Mouse (Mus musculus) G1E (cell line): ENCODE results near the gene Gm3005.
"Not testable (repeated sequence)": the region's sequence is repeated elsewhere in the genome, so short reads cannot be mapped to it uniquely, and the experiment has no call there.

Experiments used
- CTCF ChIP-seq: IDR thresholded peaks from 2 replicates; pipeline ENCODE4 v1.5.1; 2012; ENCODE audit warnings: low read depth, low read length, inconsistent platforms, mixed read lengths
- GATA1 ChIP-seq: IDR thresholded peaks from 2 replicates; pipeline ENCODE4 v1.6.1; 2012; ENCODE audit warnings: borderline replicate concordance, low read length, inconsistent platforms, mixed read lengths
- GATA2 ChIP-seq: IDR thresholded peaks from 2 replicates; pipeline ENCODE4 v1.6.1; 2012; ENCODE audit warnings: low read depth, low read length, inconsistent platforms, borderline replicate concordance
- POLR2AphosphoS5 ChIP-seq: IDR thresholded peaks from 2 replicates; pipeline ENCODE4 v1.6.1; 2012; ENCODE audit warnings: low read depth, low read length, inconsistent platforms; ENCODE audit not compliant: insufficient replicate concordance
- TAL1 ChIP-seq: conservative IDR thresholded peaks from 2 replicates; pipeline ENCODE4 v1.6.1; 2012; ENCODE audit warnings: low read depth, low read length, inconsistent platforms, mixed read lengths

DNA sequence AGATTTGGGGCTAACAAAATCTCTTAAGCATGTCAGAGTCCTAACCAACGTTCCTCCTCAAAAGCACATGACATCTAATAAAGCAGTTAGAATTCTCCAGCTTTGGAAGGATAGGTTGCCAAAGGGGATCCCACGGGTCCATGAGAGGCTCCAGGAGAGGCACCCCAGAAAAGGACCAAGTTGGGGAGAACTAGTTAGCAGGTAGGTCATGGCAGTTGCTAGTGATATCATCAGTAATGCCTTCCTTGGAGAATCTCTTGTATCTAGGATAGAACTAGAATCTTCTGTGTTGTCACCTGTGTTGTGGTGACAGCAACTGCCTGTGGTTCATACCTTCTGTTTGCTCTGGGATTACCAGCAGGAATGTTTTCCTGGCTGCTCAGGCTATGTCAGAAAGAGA, 206.3 kb downstream of the Gm3005 start, which contains the start of gene Gm3012:
- TF ChIP-seq CTCF, TAL1, POLR2AphosphoS5, GATA1, GATA2: not testable (repeated sequence)
